Mouse (Mus musculus) megakaryocyte, adult 5-6 weeks (primary cell): ENCODE measurements around the gene Rarres2. TPM values are rescaled to one million over a fixed set of nuclear protein-coding genes. Genes with fewer than 3 reads are reported as not detected.

Source experiments
- ATAC-seq: 2 replicates; pipeline ENCODE4 v1.8.0; 2016; ENCODE audit warnings: mild to moderate bottlenecking, inconsistent platforms; ENCODE audit not compliant: poor library complexity, severe bottlenecking
- total RNA-seq, 2 experiments: library from RNA; stranded (forward) in 1 of 2; stranded (reverse) in 1 of 2; fragments of 153-499, 151-499 nt in 1 of 2; fragments of 221-1000, 200-1000 nt in 1 of 2; gene quantifications; 2 replicates each; pipeline versions ENCODE4 v1.2.3 to v1.2.4; 2015 to 2017

Rarres2 gene
- 0.74 TPM in 1 of 2 replicates, not detected in the other for total RNA-seq (2015)
- 0.15 and 0.94 TPM in 2 replicates for total RNA-seq (2017)

GRCm38 (mm10) chr6:48572572-48573061 lies at the start of gene Rarres2:
TSS of gene Rarres2 (minus strand) at chr6:48572789.
- ATAC-seq = no peak

GRCm38 (mm10) chr6:48620031-48620430 lies 47.4 kb upstream of the Rarres2 start:
- ATAC-seq = no peak

- no peak for ATAC-seq
Observed at GRCm38 (mm10) chr6:48614756-48615155, 42.2 kb upstream of the Rarres2 start.

- ATAC-seq = no peak
Observed at GRCm38 (mm10) chr6:48613464-48613863, 40.9 kb upstream of the Rarres2 start.

GRCm38 (mm10) chr6:48610657-48611056 lies 38.1 kb upstream of the Rarres2 start:
- no peak for ATAC-seq

GRCm38 (mm10) chr6:48609512-48609911 lies 36.9 kb upstream of the Rarres2 start:
- ATAC-seq = no peak

GRCm38 (mm10) chr6:48608124-48608523 lies 35.5 kb upstream of the Rarres2 start:
- no peak for ATAC-seq

GRCm38 (mm10) chr6:48602080-48602741 lies 29.6 kb upstream of the Rarres2 start:
- ATAC-seq = peak; percentile 57

GRCm38 (mm10) chr6:48601271-48602079 lies 28.9 kb upstream of the Rarres2 start, which contains the start of gene Zfp775:
TSS of gene Zfp775 (plus strand) at chr6:48602063.
- peak; percentile 99 for ATAC-seq

- no peak for ATAC-seq
Observed at GRCm38 (mm10) chr6:48600594-48600993, 28.0 kb upstream of the Rarres2 start.

- ATAC-seq = no peak
Observed at GRCm38 (mm10) chr6:48597233-48597625, 24.6 kb upstream of the Rarres2 start.

GRCm38 (mm10) chr6:48596545-48597232 lies 24.1 kb upstream of the Rarres2 start:
- ATAC-seq = no peak

- ATAC-seq = no peak
Observed at GRCm38 (mm10) chr6:48595278-48595677, 22.7 kb upstream of the Rarres2 start.

- ATAC-seq = peak; percentile 17; the same call in 1 of the 2 replicates
Observed at GRCm38 (mm10) chr6:48594043-48594738, 21.6 kb upstream of the Rarres2 start.

- peak; percentile 82 for ATAC-seq
Observed at GRCm38 (mm10) chr6:48593158-48594042, 20.8 kb upstream of the Rarres2 start, which contains the start of the genes Repin1 and Gm44965. TSS of gene Repin1 (plus strand) at chr6:48593883. TSS of gene Gm44965 (plus strand) at chr6:48593941.

GRCm38 (mm10) chr6:48591871-48592270 lies 19.3 kb upstream of the Rarres2 start:
- ATAC-seq = no peak

GRCm38 (mm10) chr6:48591221-48591845 lies 18.7 kb upstream of the Rarres2 start:
- no peak for ATAC-seq

- no peak for ATAC-seq
Observed at GRCm38 (mm10) chr6:48589194-48589750, 16.7 kb upstream of the Rarres2 start, which contains the start of gene Gm45021. TSS of gene Gm45021 (plus strand) at chr6:48589610.

- peak; percentile 66 for ATAC-seq
Observed at GRCm38 (mm10) chr6:48582037-48582436, 9.4 kb upstream of the Rarres2 start.
